In genomic region chr8:11842757-11843156, GRCm38 (mm10) we compare ENCODE assay signal across 26 mouse cellular contexts. TPM values are rescaled to one million over a fixed set of nuclear protein-coding genes. Genes with fewer than 3 reads are reported as not detected.
"Had no signal": no experiment of that assay in that cellular context is flagged by ENCODE, and none has a peak within 500 bp of the region (broad histone marks: within the 10 kb centered on the region; RNA-seq: fewer than 3 reads in every experiment).

No protein-coding gene starts in this region.

- H3K4me1 ChIP-seq: liver, embryonic 15.5 days; megakaryocyte, embryonic 14.5 days had no signal

- H3K9me3 ChIP-seq: liver, embryonic 15.5 days; lung, embryonic 15.5 days; megakaryocyte, embryonic 14.5 days; midbrain, embryonic 12.5 days; neural tube, embryonic 13.5 days; neural tube, embryonic 15.5 days had no signal

- H3K27me3 ChIP-seq: liver, embryonic 15.5 days; lung, embryonic 15.5 days; midbrain, embryonic 12.5 days; neural tube, embryonic 13.5 days; neural tube, embryonic 15.5 days had no signal

- H3K27ac ChIP-seq: liver, embryonic 15.5 days; lung, embryonic 15.5 days; macrophage; midbrain, embryonic 12.5 days had no signal

- H3K36me3 ChIP-seq: liver, embryonic 15.5 days; lung, embryonic 15.5 days; midbrain, embryonic 12.5 days; neural tube, embryonic 13.5 days; neural tube, embryonic 15.5 days had no signal

- H3K4me3 ChIP-seq: liver, embryonic 15.5 days; lung, embryonic 15.5 days; megakaryocyte, embryonic 14.5 days; midbrain, embryonic 12.5 days; myocyte; neural tube, embryonic 13.5 days; neural tube, embryonic 15.5 days had no signal

- DNase-seq: liver, postnatal 0 days; lung, adult 2 months; lung, postnatal 14 days; lung, postnatal 36 days; midbrain, embryonic 14.5 days; retina, postnatal 1 day; right cerebral cortex, adult 18-20 months; right cerebral cortex, postnatal 25 days; right cerebral cortex, postnatal 4 days; spleen, adult 18-20 months; thymus, adult 18-20 months; thymus, postnatal 14 days; thymus, postnatal 36 days had no signal

RNA-seq across cellular contexts. Expression of gene Tex29, which starts 2.5 kb away (rescaled TPM):
- polyA plus RNA-seq: liver, embryonic 15.5 days; liver, postnatal 0 days; lung, adult 2 months; lung, embryonic 15.5 days; macrophage; midbrain, embryonic 14.5 days; myocyte; neural tube, embryonic 11.5 days; small intestine, adult 2 months; stomach, embryonic 14.5 days; stomach, embryonic 16.5 days; thymus, postnatal 0 days had no signal
